Mouse (Mus musculus) retina, postnatal 1 day (tissue): ENCODE results near the gene Nxph2.

Source experiments
- DNase-seq: peaks from one replicate; pipeline ENCODE4 v3.0.0-alpha.2; 2012

Nxph2 gene

GRCm38 (mm10) chr2:23320746-23321585 is at the start of gene Nxph2:
Gene Nxph2, plus strand, starts transcription at chr2:23321246.
- DNase-seq = peak; percentile 47

GRCm38 (mm10) chr2:23290991-23291390 is 30.1 kb upstream of the Nxph2 start:
- DNase-seq = peak; percentile 19

- peak; percentile 19 for DNase-seq
Measured at GRCm38 (mm10) chr2:23314869-23315268, 6.2 kb upstream of the Nxph2 start.
